Mouse (Mus musculus) telencephalon, adult 2 months (tissue): ENCODE measurements around the gene Use1.

Source experiments
- DNase-seq: peaks from one replicate; pipeline ENCODE4 v3.0.0-alpha.2; 2011; ENCODE audit warnings: low read depth, low spot score

The Use1 gene

GRCm38 (mm10) chr8:71376423-71377030 lies 9.9 kb downstream of the Use1 start:
- DNase-seq = no peak

GRCm38 (mm10) chr8:71379008-71379407 lies 12.4 kb downstream of the Use1 start:
- no peak for DNase-seq

- no peak for DNase-seq
Observed at GRCm38 (mm10) chr8:71379512-71380075, 12.9 kb downstream of the Use1 start.

DNA sequence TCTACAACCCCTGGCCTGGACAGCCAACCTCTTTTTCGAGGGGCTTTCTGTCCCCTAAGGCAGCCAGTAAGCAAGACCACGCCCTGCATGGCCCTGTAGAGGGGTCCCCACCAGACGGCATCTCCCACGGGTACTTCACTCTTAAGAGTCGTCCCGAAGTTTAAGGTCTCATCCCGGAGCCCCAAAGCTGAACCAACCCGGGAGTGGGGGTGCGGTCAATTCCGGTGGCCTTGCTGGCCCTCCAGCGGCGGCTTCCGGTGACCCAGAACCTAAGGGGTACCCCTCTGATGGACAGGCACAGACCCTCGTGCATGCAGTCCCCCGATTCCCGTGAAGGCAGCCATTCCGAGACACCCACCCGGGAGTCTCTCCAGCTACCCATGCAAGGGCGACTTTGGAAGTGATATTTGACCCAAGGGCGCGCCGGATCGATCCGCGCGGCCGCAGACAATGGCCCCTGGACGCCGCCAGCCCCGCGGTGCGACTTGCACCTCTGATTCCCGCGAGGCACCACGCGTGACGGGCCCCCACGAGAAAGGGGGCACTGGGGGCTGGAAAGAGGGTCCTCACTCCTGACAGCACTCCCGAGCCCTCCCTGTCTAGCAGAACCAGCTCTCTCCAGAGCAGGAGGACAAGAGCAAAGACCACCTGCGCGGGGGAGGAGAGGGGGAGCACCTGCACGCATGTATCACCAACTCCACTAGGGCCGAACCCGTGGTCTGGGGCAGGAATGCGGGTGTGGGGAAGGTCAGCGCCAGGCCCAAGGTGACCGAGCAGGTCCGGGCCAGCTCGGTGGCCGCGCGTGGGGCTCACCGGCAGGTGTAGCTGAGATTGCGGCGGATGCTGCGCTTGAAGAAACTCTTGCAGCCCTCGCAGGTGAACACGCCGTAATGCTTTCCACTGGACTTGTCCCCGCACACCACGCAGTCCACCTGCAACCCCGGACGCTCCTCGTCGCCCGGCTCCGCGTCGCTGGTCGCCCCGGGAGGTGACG lies 13.8 kb downstream of the Use1 start:
- no peak for DNase-seq

- DNase-seq = no peak
Observed at GRCm38 (mm10) chr8:71381421-71381970, 14.8 kb downstream of the Use1 start, which contains the start of gene Nr2f6. TSS of gene Nr2f6 (minus strand) at chr8:71381960.

GRCm38 (mm10) chr8:71381971-71382961 lies 15.6 kb downstream of the Use1 start:
- DNase-seq = no peak

DNA sequence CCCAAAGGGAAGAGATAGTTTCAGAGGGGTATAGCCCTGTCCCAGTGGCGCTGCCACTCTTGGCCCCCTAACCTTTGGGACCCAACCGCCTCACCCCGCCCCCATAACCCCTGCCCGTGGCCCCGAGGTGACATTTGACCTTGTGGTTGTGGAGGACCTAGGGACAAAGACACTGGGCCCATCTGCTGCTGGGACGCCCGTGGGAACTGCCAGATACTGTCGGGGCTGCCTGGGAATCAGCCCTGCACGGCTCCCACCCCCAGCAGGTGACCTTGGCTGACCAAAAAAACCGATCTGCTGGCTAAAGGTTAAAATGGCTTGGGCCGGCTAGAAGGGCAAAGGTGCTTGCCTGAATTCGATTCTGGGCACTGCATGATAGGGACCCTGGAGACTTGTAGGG lies 16.7 kb downstream of the Use1 start:
- DNase-seq = no peak

DNA sequence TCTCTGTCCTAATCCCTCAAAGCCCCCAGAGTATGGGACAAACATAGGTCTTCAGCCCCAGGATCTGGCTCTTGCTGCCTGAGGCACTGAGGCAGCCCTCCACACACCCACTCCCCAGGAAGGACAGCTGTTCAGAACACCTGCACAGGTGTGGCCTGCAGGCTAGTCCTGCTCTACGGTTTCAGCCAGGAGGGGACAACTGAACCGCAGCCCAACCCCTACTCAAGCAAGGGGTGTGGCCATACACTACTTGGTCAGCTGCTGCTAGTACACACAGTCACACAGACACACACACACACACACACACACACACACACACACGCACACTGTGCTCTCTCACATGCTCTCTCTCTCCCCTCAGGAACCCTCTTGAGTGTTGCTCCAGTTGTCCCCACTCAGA lies 17.2 kb downstream of the Use1 start:
- no peak for DNase-seq

DNA sequence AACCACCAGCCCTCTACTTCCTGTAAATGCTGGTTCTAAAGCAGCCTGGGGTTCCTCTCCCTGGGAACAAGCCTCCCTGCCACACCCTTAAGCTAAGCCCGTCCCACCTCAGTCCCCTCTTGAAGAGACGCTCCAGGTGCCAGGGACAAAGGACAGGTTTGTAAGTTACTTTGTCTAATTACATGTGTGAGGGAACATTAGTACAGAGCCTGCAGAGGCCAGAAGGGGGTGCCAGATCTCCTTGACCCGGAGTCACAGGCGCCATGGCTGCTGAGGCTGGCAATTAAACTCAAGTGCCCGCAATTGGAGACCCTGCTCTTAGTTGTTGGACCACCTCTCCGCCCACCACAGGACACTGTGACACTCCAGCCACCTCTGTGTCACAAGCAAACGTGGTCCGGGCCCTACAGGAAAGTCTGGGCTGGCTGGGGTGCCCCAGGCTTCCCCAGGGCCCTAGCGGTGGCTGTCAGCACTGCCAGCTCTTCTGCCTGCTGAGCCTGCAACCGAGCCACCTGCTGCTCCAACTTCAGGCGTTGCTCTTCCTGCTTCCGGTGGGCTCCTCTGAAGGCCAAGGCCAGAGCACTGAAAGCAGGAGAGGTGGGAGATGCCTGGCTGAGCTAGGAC lies 18.7 kb downstream of the Use1 start:
- DNase-seq = no peak

GRCm38 (mm10) chr8:71388267-71388666 lies 21.6 kb downstream of the Use1 start:
- no peak for DNase-seq

GRCm38 (mm10) chr8:71391696-71392095 lies 25.0 kb downstream of the Use1 start:
- DNase-seq = no peak

DNA sequence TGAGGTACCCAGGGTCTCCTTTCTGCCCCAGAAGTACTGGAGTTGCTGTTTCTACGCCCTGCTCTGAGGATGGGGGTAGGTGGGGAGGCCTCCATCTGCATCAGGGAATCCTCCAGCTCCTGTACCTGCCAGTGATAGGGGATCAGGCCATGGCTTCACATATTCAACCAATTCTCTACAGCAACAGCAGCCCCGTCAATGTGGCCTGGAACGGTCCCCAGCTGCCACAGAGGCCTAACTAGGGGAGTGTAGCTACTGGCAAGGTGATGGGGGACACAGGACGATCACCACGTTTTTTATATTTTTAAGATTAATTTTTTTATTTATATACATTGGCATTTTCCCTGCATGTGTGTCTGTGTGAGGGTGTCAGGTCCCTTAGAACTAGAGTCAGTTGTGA lies 25.7 kb downstream of the Use1 start:
- DNase-seq = no peak

- no peak for DNase-seq
Observed at GRCm38 (mm10) chr8:71392871-71393270, 26.2 kb downstream of the Use1 start.

DNA sequence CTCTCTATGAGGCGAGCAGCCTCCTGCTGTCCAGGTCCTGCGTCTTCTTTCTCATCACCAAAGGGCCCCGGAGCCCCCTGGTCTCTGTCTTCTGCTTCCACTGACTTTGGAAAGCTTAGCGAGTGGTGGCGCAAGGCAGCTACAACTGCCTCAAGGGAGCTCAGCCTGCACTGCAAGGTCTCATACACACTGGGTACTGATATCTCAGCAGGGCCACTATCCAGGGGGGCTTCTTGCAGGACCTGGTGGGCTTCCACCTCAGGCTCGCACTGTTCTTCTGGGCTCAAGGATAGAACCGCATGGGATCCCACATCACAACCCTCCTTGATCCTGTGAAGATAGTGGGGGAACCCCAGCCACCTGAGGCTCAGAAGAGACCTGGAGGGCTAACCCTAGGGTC lies 27.8 kb downstream of the Use1 start:
- DNase-seq = no peak

DNA sequence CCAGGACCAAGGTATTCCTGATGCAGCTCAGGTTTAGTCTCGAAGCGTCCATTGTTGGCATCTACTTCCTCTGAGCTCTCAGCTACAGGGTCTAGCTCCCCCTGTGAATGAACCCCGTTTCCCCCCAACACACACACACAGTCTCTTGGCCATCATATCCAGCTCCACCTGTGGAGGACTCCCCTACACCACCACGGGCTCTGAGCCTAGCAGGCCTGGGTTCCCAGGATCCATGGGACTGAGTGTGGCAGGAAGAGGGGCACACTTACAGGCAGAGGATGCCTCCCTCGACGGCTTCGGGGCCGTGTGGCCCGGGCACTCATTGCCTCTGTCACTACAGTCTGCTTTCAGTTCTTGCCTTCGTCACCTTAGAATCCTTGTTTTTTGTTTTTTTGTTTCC lies 28.4 kb downstream of the Use1 start:
- DNase-seq = no peak

DNA sequence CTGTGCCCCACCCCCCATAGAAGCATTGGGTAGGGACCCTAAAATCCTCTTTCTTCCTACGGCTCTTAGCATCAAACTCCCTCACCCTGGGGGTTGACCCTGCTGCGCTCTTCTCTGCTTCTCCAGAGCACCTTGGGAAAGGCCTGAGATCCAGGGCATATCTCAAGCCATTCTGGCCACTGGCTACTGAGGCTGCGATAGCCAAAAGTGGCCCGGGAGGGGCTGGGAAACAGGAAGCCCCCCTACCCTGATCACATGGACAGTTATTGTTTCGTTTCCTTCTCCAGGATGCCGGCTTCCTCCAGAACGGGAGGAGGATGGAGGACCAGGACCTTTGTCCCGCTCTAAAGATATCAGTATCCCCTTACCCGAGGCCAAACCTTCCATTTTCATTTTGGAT lies 29.0 kb downstream of the Use1 start, which contains the start of gene Ushbp1:
Gene Ushbp1, minus strand, starts transcription at position 174 of the 400 bp plus-strand sequence.
- DNase-seq = no peak

GRCm38 (mm10) chr8:71396639-71397305 lies 30.1 kb downstream of the Use1 start, which contains the start of gene Babam1:
TSS of gene Babam1 (plus strand) at chr8:71396861.
- DNase-seq = peak; percentile 98

DNA sequence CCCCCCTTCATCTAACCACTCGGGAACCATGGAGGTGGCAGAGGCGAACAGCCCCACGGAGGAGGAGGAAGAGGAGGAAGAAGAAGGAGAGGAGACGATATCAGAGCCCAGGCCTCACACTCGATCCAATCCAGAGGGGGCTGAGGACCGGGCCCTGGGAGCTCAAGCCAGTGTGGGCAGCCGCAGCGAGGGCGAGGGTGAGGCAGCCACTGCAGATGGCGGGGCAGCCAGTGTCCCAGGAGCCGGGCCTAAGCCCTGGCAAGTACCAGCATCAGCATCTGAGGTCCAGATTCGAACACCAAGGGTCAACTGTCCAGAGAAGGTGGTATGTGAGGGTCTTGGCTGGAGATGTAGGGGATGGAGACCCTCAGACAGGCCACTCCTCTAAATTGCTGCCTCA lies 31.1 kb downstream of the Use1 start:
- no peak for DNase-seq

GRCm38 (mm10) chr8:71400826-71401225 lies 34.2 kb downstream of the Use1 start:
- no peak for DNase-seq

DNA sequence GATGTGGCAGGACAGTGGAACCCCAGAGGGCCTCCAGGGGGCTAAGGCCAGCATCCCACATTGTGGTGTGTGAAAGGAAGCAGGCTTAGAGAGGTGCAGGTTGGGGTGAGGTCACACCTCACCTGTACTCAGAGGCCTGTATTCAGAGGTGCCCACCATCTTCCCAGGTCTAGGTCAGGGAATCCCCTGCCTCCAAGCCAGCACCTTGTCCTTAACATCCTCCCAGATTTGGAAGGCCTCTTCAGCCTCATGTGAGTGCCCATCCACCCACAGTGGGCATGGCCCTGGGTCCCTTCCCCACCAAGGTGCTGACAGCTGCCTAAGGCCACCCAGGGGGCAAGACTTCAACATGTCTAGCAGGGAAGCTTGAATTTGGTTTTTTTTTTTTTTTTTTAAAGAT lies 34.8 kb downstream of the Use1 start:
- no peak for DNase-seq
